Mouse (Mus musculus) liver, embryonic 13.5 days (tissue): ENCODE results near the gene Abcb6. TPM values are rescaled to one million over a fixed set of nuclear protein-coding genes. Genes with fewer than 3 reads are reported as not detected.

Experiments used
- ATAC-seq: fragments of 200-750 bp; cut with Nextera tagmentation; 2 replicates; pipeline ENCODE4 v1.8.0; 2017; ENCODE audit warnings: low read depth, mild to moderate bottlenecking, moderate number of reproducible peaks, moderate library complexity
- DNase-seq: peaks from one replicate; pipeline ENCODE4 v3.0.0; 2022
- H3K27ac ChIP-seq: fragments of 300-500 bp; sonication (generic); 2 replicates; pipeline ENCODE4 v1.5.1; 2015; ENCODE audit warnings: moderate library complexity, mild to moderate bottlenecking, inconsistent platforms
- H3K27me3 ChIP-seq: fragments of 300-500 bp; sonication (generic); 2 replicates; pipeline ENCODE4 v1.6.1; 2015; ENCODE audit warnings: mild to moderate bottlenecking, inconsistent platforms
- H3K36me3 ChIP-seq: fragments of 300-500 bp; sonication (generic); 2 replicates; pipeline ENCODE4 v1.6.1; 2015; ENCODE audit warnings: mild to moderate bottlenecking, inconsistent platforms
- H3K4me1 ChIP-seq: fragments of 300-500 bp; sonication (generic); replicated peaks from 2 replicates; pipeline ENCODE4 v1.6.1; 2015; ENCODE audit warnings: inconsistent platforms
- H3K4me2 ChIP-seq: fragments of 300-500 bp; sonication (generic); 2 replicates; pipeline ENCODE4 v1.6.1; 2015; ENCODE audit warnings: inconsistent platforms, mild to moderate bottlenecking, moderate library complexity
- H3K4me3 ChIP-seq: fragments of 300-500 bp; sonication (generic); replicated peaks from 2 replicates; pipeline ENCODE4 v1.5.1; 2015; ENCODE audit warnings: mild to moderate bottlenecking, inconsistent platforms
- H3K9ac ChIP-seq: fragments of 300-500 bp; sonication (generic); 2 replicates; pipeline ENCODE4 v1.6.1; 2015; ENCODE audit warnings: mild to moderate bottlenecking, inconsistent platforms
- H3K9me3 ChIP-seq: fragments of 300-500 bp; sonication (generic); replicated peaks from 2 replicates; pipeline ENCODE4 v1.6.1; 2016; ENCODE audit warnings: inconsistent platforms
- WGBS: fragments of 180-500 bp; shearing (Covaris S2); methylation state at CpG from one replicate; pipeline ENCODE4 v1.1.7; 2015; ENCODE audit not compliant: insufficient replicate concordance; 5-methylcytosine and 5-hydroxymethylcytosine counted together
- microRNA-seq: library from miRNA; unstranded; fragments of <30 nt; microRNA quantifications from one replicate; pipeline ENCODE4, GENCODE M21; 2016
- polyA plus RNA-seq: library from polyadenylated mRNA; unstranded; fragments of >200 nt; fragmentation: Nextera tagmentation; extraction: Ambion mirVana; gene quantifications from 2 replicates; pipeline ENCODE4 v1.2.1, GENCODE M21; 2015

Gene Abcb6
- polyA plus RNA-seq, 1 experiment from 2014 or later = 69.9 TPM

DNA sequence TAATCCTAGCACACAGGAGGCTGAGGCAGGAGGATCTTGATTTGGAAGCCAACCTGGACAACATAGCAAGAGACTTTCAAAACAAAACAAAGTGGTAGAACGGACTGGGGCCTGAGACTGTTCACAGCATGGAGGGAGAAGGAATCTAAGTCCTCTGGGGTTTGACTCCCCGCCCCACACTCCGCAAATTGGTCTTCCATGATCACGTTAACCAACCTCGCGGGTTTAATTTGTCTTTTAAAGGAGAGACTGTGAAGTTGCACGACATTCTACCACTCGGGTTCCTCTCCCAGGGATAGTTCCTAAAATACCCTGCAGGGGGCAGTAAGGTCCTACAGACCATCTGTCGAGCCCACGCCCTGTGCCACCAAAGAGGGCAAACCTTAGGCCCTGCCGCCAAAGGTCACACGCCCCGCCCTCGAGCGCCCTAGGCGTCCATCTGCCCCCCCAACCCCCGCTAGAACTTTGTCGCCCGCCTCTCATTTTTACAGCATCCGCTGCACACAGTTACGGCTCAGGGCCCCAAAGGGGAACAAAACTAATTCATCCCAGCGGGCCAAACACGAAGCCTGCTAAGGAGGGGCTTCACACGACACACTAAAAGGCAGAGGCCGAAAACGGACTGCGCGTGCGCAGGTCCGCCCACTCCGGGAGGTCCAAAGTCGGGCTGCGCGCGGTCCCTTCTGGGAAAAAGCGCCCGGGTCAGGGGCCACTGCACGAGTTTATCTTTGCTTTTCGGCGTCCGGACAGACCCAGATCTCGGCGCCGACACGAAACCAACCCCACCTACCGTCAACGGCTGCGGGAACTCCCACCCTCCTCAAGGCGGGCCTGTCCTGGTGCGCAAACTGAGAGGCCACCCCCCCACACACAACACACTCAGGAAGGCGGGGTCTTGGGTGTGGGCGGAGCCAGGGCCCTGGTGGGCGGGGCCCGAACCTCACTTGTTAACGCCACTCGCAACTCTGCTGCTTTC, 55.6 kb downstream of the Abcb6 start, which contains the start of gene Nhej1:
Gene Nhej1 (minus strand): TSS at position 855 of the 976 bp plus-strand sequence.
- H3K4me3 ChIP-seq = peak within 1 kb of the TSS; percentile 66
- H3K4me1 ChIP-seq = peaks cover 23% of the 10 kb centered on the region
- H3K4me2 ChIP-seq = peak within 1 kb of the TSS; percentile 74
- peak within 1 kb of the TSS; percentile 97 for H3K27ac ChIP-seq
- ATAC-seq (peak; percentile 93), DNase-seq (peak; percentile 93)
- no peaks in the 10 kb centered on the region for H3K27me3 ChIP-seq
- H3K9ac ChIP-seq = peak within 1 kb of the TSS; percentile 75
- 2% methylated on average over 56 of the region's 56 CpGs for WGBS
- no peaks in the 10 kb centered on the region for H3K36me3 ChIP-seq
- no peaks in the 10 kb centered on the region for H3K9me3 ChIP-seq

DNA sequence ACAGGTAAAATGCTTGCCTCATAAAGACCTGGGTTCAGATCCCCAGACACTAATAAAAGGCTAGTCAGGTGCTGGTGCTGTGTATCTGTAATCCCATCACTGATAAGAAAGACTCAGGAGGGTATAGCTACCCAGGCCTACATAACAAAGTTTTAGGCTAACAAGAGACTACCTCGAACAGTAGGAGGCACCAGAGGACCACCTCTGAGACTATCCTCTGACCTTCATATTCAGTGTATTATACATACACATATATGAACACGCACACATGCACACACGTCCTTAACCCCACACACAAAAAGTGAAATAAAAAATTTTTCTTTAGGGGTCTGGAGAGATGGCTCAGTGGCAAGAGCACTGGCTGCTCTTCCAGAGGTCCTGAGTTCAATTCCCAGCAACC, 58.0 kb downstream of the Abcb6 start:
- Histone ChIP-seq H3K36me3 (no peaks in the 10 kb centered on the region), H3K9me3 (no peaks in the 10 kb centered on the region), H3K27me3 (no peaks in the 10 kb centered on the region), H3K4me1 (peaks cover 23% of the 10 kb centered on the region), H3K27ac (no peak overlapping the region), H3K9ac (no peak overlapping the region), H3K4me2 (no peak overlapping the region), H3K4me3 (no peak overlapping the region)
- ATAC-seq (no peak), DNase-seq (no peak)
- WGBS = 53% methylated on average over 3 of the region's 3 CpGs

Small RNA genes lying within 50 kb of the gene (microRNA-seq; reads per million reads assigned to microRNA genes)
- gene Gm27943 = not detected

Other genes with a start within 250 kb of the Abcb6 start
- not detected in 2 replicates for gene Cfap65, start 244.8 kb downstream of the Abcb6 start, polyA plus RNA-seq
- 1.3 and 1.6 TPM in 2 replicates for gene Ihh, start 228.7 kb downstream of the Abcb6 start, polyA plus RNA-seq
- gene Nhej1, start 55.2 kb downstream of the Abcb6 start, polyA plus RNA-seq = 5.5 and 6.4 TPM in 2 replicates
- gene Slc23a3, start 46.5 kb downstream of the Abcb6 start, polyA plus RNA-seq = 0.85 and 1.1 TPM in 2 replicates
- 45.7 and 46.9 TPM in 2 replicates for gene Cnppd1, start 37.7 kb downstream of the Abcb6 start, polyA plus RNA-seq
- 47.3 and 50.5 TPM in 2 replicates for gene Retreg2, start 37.6 kb downstream of the Abcb6 start, polyA plus RNA-seq
- 40.0 and 44.7 TPM in 2 replicates for gene Zfand2b, start 11.7 kb downstream of the Abcb6 start, polyA plus RNA-seq
- gene Ankzf1, start 11.8 kb upstream of the Abcb6 start, polyA plus RNA-seq = 9.3 and 9.9 TPM in 2 replicates
- 18.2 and 21.0 TPM in 2 replicates for gene Atg9a, start 11.8 kb upstream of the Abcb6 start, polyA plus RNA-seq
- gene Glb1l, start 30.4 kb upstream of the Abcb6 start, polyA plus RNA-seq = 3.8 and 5.0 TPM in 2 replicates
- 90.7 and 90.8 TPM in 2 replicates for gene Stk16, start 30.4 kb upstream of the Abcb6 start, polyA plus RNA-seq
- gene Tuba4a, start 39.5 kb upstream of the Abcb6 start, polyA plus RNA-seq = 456 and 508 TPM in 2 replicates
- gene A630095N17Rik, start 51.7 kb upstream of the Abcb6 start, polyA plus RNA-seq = not detected in 2 replicates
- gene Dnajb2, start 56.0 kb upstream of the Abcb6 start, polyA plus RNA-seq = 31.2 and 34.7 TPM in 2 replicates
- gene Ptprn, start 84.1 kb upstream of the Abcb6 start, polyA plus RNA-seq = 0.17 and 0.24 TPM in 2 replicates
- not detected in 2 replicates for gene Resp18, start 98.0 kb upstream of the Abcb6 start, polyA plus RNA-seq
- 53.1 and 58.0 TPM in 2 replicates for gene Dnpep, start 137.6 kb upstream of the Abcb6 start, polyA plus RNA-seq
- gene Des, start 179.9 kb upstream of the Abcb6 start, polyA plus RNA-seq = 5.0 and 5.1 TPM in 2 replicates
- gene Speg, start 194.9 kb upstream of the Abcb6 start, polyA plus RNA-seq = 10.3 and 10.7 TPM in 2 replicates